Mouse (Mus musculus): ENCODE measurements at regions not wholly inside any gene's neighbourhood (a gene's known extent, or its start where the extent isn't known, plus 50 kb on each side); places are given as distances from the start of the nearest gene placed in this dataset.

- H3K4me3 ChIP-seq (ENCODE audit: low read depth, low read length), result no peak overlapping the region
- H3K36me3 ChIP-seq (replicated peaks), result no peaks in the 10 kb centered on the region
- TF ChIP-seq POLR2AphosphoS5 (IDR thresholded peaks at IDR 0.05; ENCODE audit: insufficient replicate concordance, low read depth, low read length) (no peak), TAL1 (conservative IDR thresholded peaks at IDR 0.05; ENCODE audit: low read depth, low read length) (no peak), GATA2 (IDR thresholded peaks at IDR 0.05; ENCODE audit: borderline replicate concordance, low read depth, low read length) (no peak), CTCF (IDR thresholded peaks at IDR 0.05; ENCODE audit: low read depth, low read length) (no peak), GATA1 (IDR thresholded peaks at IDR 0.05; ENCODE audit: borderline replicate concordance, low read length) (no peak)
- no peaks in the 10 kb centered on the region for H3K27me3 ChIP-seq (ENCODE audit: insufficient read depth, low read length)
- no peaks in the 10 kb centered on the region for H3K4me1 ChIP-seq (ENCODE audit: insufficient read depth, low read depth, low read length)
- DNase-seq (ENCODE audit: low spot score) (no peak), ATAC-seq (ENCODE audit: extremely low read depth, insufficient number of reproducible peaks, low FRiP score, poor library complexity, severe bottlenecking) (no peak)
- no peaks in the 10 kb centered on the region for H3K9me3 ChIP-seq (replicated peaks)
Observed at GRCm38 (mm10) chr14:45996760-45997159, 338.8 kb upstream of the Ddhd1 start.

- no peak for TF ChIP-seq CTCF (IDR thresholded peaks at IDR 0.05; ENCODE audit: low read depth, low read length)
- TF ChIP-seq POLR2AphosphoS5 (IDR thresholded peaks at IDR 0.05; ENCODE audit: insufficient replicate concordance, low read depth, low read length), result no peak
- TF ChIP-seq GATA1 (IDR thresholded peaks at IDR 0.05; ENCODE audit: borderline replicate concordance, low read length), result no peak
- TF ChIP-seq TAL1 (conservative IDR thresholded peaks at IDR 0.05; ENCODE audit: low read depth, low read length), result no peak
- TF ChIP-seq GATA2 (IDR thresholded peaks at IDR 0.05; ENCODE audit: borderline replicate concordance, low read depth, low read length), result no peak
- Histone ChIP-seq H3K36me3 (replicated peaks) (no peaks in the 10 kb centered on the region), H3K9me3 (replicated peaks) (no peaks in the 10 kb centered on the region), H3K4me1 (ENCODE audit: insufficient read depth, low read depth, low read length) (no peaks in the 10 kb centered on the region), H3K4me3 (ENCODE audit: low read depth, low read length) (no peak overlapping the region), H3K27me3 (ENCODE audit: insufficient read depth, low read length) (no peaks in the 10 kb centered on the region)
- DNase-seq (ENCODE audit: low spot score) (no peak), ATAC-seq (ENCODE audit: extremely low read depth, insufficient number of reproducible peaks, low FRiP score, poor library complexity, severe bottlenecking) (no peak)
Observed at GRCm38 (mm10) chr14:46004078-46004477, 346.1 kb upstream of the Ddhd1 start.

GRCm38 (mm10) chr14:46005307-46005706, 347.4 kb upstream of the Ddhd1 start:
- Histone ChIP-seq H3K4me3 (ENCODE audit: low read depth, low read length) (no peak overlapping the region), H3K36me3 (replicated peaks) (no peaks in the 10 kb centered on the region), H3K9me3 (replicated peaks) (no peaks in the 10 kb centered on the region), H3K4me1 (ENCODE audit: insufficient read depth, low read depth, low read length) (no peaks in the 10 kb centered on the region), H3K27me3 (ENCODE audit: insufficient read depth, low read length) (no peaks in the 10 kb centered on the region)
- no peak for TF ChIP-seq GATA2 (IDR thresholded peaks at IDR 0.05; ENCODE audit: borderline replicate concordance, low read depth, low read length)
- TF ChIP-seq POLR2AphosphoS5 (IDR thresholded peaks at IDR 0.05; ENCODE audit: insufficient replicate concordance, low read depth, low read length), result no peak
- TF ChIP-seq GATA1 (IDR thresholded peaks at IDR 0.05; ENCODE audit: borderline replicate concordance, low read length), result no peak
- no peak for TF ChIP-seq TAL1 (conservative IDR thresholded peaks at IDR 0.05; ENCODE audit: low read depth, low read length)
- no peak for TF ChIP-seq CTCF (IDR thresholded peaks at IDR 0.05; ENCODE audit: low read depth, low read length)
- ATAC-seq (ENCODE audit: extremely low read depth, insufficient number of reproducible peaks, low FRiP score, poor library complexity, severe bottlenecking), result no peak
- DNase-seq (ENCODE audit: low spot score), result no peak

GRCm38 (mm10) chr14:46013232-46013631, 355.3 kb upstream of the Ddhd1 start:
- no peaks in the 10 kb centered on the region for H3K4me1 ChIP-seq (ENCODE audit: insufficient read depth, low read depth, low read length)
- DNase-seq (ENCODE audit: low spot score) (no peak), ATAC-seq (ENCODE audit: extremely low read depth, insufficient number of reproducible peaks, low FRiP score, poor library complexity, severe bottlenecking) (no peak)
- H3K9me3 ChIP-seq (replicated peaks), result no peaks in the 10 kb centered on the region
- H3K27me3 ChIP-seq (ENCODE audit: insufficient read depth, low read length), result no peaks in the 10 kb centered on the region
- no peak for TF ChIP-seq TAL1 (conservative IDR thresholded peaks at IDR 0.05; ENCODE audit: low read depth, low read length)
- no peak for TF ChIP-seq GATA1 (IDR thresholded peaks at IDR 0.05; ENCODE audit: borderline replicate concordance, low read length)
- TF ChIP-seq CTCF (IDR thresholded peaks at IDR 0.05; ENCODE audit: low read depth, low read length), result no peak
- no peak for TF ChIP-seq GATA2 (IDR thresholded peaks at IDR 0.05; ENCODE audit: borderline replicate concordance, low read depth, low read length)
- no peak for TF ChIP-seq POLR2AphosphoS5 (IDR thresholded peaks at IDR 0.05; ENCODE audit: insufficient replicate concordance, low read depth, low read length)
- H3K36me3 ChIP-seq (replicated peaks), result no peaks in the 10 kb centered on the region
- no peak overlapping the region for H3K4me3 ChIP-seq (ENCODE audit: low read depth, low read length)

- no peak for DNase-seq (ENCODE audit: low spot score)
- Histone ChIP-seq H3K36me3 (replicated peaks) (no peaks in the 10 kb centered on the region), H3K4me3 (ENCODE audit: low read depth, low read length) (no peak overlapping the region), H3K9me3 (replicated peaks) (no peaks in the 10 kb centered on the region), H3K4me1 (ENCODE audit: insufficient read depth, low read depth, low read length) (no peaks in the 10 kb centered on the region), H3K27me3 (ENCODE audit: insufficient read depth, low read length) (no peaks in the 10 kb centered on the region)
- TF ChIP-seq POLR2AphosphoS5 (IDR thresholded peaks at IDR 0.05; ENCODE audit: insufficient replicate concordance, low read depth, low read length) (no peak), GATA2 (IDR thresholded peaks at IDR 0.05; ENCODE audit: borderline replicate concordance, low read depth, low read length) (no peak), GATA1 (IDR thresholded peaks at IDR 0.05; ENCODE audit: borderline replicate concordance, low read length) (no peak), CTCF (IDR thresholded peaks at IDR 0.05; ENCODE audit: low read depth, low read length) (no peak), TAL1 (conservative IDR thresholded peaks at IDR 0.05; ENCODE audit: low read depth, low read length) (no peak)
- no peak for ATAC-seq (ENCODE audit: extremely low read depth, insufficient number of reproducible peaks, low FRiP score, poor library complexity, severe bottlenecking)
Observed at GRCm38 (mm10) chr14:46014090-46014489, 356.1 kb upstream of the Ddhd1 start.

GRCm38 (mm10) chr14:46015682-46016400, 357.9 kb upstream of the Ddhd1 start:
- TF ChIP-seq GATA2 (IDR thresholded peaks at IDR 0.05; ENCODE audit: borderline replicate concordance, low read depth, low read length), result no peak
- no peak for TF ChIP-seq CTCF (IDR thresholded peaks at IDR 0.05; ENCODE audit: low read depth, low read length)
- no peak for TF ChIP-seq TAL1 (conservative IDR thresholded peaks at IDR 0.05; ENCODE audit: low read depth, low read length)
- ATAC-seq (ENCODE audit: extremely low read depth, insufficient number of reproducible peaks, low FRiP score, poor library complexity, severe bottlenecking), result no peak

More at GRCm38 (mm10) chr14:46015682-46016400, 357.9 kb upstream of the Ddhd1 start:
- no peak for DNase-seq (ENCODE audit: low spot score)
- H3K4me3 ChIP-seq (ENCODE audit: low read depth, low read length), result no peak overlapping the region
- no peaks in the 10 kb centered on the region for H3K4me1 ChIP-seq (ENCODE audit: insufficient read depth, low read depth, low read length)
- no peaks in the 10 kb centered on the region for H3K27me3 ChIP-seq (ENCODE audit: insufficient read depth, low read length)
- H3K9me3 ChIP-seq (replicated peaks), result no peaks in the 10 kb centered on the region
- H3K36me3 ChIP-seq (replicated peaks), result no peaks in the 10 kb centered on the region

All from G1E (cell line).